Mouse (Mus musculus) retina, adult 2 months (tissue): ENCODE results near the gene Hexim2.

ENCODE experiments used
- DNase-seq: peaks from one replicate; pipeline ENCODE4 v3.0.0-alpha.2; 2012; ENCODE audit warnings: low read depth, low spot score

Gene Hexim2

DNA sequence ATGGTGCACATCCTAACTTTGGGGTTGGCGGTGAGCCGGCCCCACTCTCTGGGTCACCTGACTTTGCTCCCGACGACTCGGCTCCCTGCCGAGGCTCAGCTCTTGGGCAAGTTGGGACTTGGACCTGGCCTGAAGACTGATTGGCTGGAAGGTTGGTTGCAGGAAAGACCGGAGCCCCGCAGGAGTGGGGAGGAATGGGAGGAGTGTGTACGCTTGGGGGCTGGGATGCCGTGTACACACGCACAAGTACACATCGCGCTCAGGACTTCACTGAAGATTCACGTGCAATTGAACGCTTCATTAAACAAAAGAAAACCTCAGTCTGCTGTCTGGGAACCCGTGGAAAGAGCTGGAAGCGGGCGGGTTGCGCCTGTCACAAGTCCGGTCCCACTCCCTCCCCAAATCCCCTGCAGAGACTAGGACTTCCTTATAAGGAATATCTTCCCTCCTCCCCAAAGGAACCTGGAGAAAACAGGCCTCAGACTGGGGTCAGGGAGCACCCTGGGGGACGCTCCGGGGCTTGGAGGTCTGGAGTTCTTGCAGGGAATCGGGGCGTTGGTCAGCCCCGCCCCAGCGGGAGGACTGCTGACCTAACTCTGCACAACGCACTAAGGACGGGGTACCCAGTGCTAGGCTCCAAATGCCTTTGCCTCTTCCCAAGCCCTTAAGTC lies 20.2 kb upstream of the Hexim2 start:
- DNase-seq, result no peak

DNA sequence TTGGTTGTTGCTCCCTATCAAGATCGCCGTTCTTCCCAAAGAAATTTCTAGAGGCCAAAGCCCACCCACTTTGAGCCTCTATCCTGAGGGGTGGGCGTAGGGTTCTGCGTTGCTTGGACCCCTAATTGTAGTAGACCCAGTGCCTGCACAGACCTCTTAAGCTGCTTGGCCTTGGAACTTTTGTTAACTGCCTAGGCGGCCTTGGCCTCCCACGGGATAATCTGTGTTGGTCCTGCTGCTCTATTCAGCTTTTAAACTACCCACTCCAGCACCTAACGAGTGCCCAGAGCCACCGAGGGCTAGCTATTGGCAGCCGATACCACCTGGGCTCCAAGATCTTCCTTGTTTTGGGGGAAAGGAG lies 19.7 kb upstream of the Hexim2 start:
- no peak for DNase-seq

DNA sequence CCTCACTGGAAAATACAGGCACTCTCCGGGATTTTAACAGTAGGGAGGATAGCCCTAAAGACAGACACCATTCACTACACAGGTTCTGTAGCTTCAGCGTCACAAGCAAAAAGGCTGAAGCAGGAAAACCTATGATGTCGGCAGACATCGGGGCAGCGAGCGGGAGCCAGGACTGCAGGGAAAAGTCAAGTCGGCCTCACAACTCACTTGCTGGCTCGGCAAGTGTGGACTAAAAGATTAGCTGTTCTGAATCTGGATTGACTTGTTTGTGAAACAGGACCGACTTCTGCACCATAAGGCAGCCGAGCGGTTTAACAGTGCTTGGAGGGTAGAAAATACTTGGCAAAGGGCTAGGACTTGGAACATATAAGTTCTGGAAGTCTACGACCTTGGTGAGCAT lies 19.2 kb upstream of the Hexim2 start:
- DNase-seq, result no peak

GRCm38 (mm10) chr11:103113771-103114170 lies 18.5 kb upstream of the Hexim2 start:
- no peak for DNase-seq

GRCm38 (mm10) chr11:103114270-103114943 lies 17.8 kb upstream of the Hexim2 start:
- DNase-seq, result no peak

DNA sequence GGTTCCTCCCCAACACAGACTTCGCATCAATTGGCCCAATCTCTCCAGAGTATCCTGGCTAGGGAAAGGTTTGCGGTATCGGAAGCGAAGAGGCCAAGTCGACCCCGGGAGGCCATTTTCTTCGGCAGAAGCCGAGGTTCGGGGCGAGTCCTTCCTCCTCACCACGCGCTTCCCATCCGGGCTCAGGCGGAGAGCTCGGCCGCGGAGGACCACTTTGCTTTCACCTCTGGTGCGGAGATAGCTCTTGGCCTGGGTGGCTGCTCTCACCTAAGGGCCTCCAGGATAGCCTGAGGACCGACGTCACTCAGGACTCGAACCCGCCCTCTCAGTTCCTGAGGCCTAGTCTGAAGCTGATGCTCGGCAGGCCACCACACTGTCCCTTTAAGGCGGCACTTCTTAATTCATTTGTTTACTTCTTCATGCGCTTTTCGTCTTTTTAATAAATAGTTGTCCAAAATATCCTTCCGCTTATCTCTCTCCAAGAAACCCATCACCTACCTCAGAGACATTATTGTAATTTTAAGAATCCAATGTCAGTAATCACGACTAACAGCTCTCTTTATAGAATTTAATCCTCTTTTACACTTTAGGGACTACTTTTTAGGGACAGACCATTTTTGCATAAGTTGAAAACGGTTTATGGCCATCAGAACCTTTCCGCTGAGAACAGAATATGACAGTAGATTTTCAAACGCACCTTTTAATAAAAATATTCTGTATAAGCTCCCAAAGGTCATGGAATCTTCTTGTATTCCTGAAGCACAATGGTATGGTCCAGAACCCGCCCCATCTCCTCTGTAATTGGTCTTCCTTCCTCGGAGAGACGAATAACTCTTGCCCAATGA lies 16.8 kb upstream of the Hexim2 start:
- peak; percentile 70 for DNase-seq

DNA sequence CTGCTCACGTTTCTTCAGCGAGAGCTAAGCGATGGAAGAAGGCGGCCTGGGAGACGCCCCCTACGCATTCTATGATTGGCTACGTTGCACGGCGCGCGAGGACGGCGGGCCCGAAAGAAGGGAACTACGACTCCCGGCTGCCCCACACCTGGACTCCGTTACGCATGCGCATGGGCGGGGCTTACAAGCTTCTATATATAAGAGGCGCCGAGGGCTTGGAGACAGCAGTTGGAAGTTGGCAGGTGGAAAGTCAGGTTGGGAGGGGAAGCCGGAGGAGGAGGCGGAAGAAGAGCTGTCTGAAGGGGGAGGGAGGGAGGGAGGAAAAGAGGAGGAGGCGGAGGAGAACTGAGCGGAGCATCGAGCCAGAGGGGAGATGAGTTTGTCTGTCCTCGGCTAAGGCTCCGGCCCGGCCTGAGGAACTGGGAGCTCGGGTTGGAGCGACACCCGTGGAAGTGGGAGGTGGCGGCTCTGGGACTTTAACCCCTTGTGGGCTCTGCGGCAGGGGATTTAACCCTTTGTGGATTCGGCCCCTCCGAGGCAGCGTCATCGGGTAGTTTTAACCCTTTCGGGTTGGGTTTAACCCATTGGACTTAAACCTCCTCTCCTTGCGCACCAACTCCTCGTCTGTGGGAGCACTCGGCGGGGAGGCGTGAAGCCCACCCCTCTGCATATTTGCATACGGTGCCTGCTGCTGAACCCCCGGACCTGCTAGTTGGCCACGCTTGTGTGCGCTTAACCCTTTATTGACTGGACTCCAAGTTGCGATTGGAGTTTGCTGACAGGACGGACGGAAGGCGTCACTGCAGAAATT lies 16.0 kb upstream of the Hexim2 start, which contains the start of gene Hexim1:
TSS of gene Hexim1 (plus strand) at position 224 of the 811 bp plus-strand sequence.
- DNase-seq, result peak; percentile 100

DNA sequence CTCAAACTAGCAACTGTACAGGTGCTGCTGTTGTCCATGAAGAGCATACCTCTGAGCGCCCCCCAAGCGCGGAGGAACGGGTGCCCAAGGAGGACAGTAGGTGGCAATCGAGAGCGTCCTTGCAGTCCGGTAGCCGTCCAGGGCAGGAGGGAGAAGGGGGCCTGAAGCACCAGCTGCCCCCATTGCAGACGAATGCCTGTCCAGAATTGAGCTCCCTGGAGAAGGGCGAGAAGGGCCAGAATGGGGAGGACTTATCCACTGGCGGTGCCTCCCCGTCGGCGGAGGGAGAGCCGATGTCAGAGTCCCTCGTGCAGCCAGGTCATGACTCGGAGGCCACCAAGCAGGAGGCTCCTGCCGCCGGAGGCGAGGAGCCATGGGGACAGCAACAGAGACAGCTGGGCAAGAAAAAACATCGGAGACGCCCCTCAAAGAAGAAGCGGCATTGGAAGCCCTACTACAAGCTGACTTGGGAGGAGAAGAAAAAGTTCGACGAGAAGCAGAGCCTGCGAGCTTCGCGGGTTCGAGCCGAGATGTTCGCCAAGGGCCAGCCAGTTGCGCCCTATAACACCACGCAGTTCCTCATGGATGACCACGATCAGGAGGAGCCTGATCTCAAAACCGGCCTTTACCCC lies 15.2 kb upstream of the Hexim2 start:
- DNase-seq, result no peak

DNA sequence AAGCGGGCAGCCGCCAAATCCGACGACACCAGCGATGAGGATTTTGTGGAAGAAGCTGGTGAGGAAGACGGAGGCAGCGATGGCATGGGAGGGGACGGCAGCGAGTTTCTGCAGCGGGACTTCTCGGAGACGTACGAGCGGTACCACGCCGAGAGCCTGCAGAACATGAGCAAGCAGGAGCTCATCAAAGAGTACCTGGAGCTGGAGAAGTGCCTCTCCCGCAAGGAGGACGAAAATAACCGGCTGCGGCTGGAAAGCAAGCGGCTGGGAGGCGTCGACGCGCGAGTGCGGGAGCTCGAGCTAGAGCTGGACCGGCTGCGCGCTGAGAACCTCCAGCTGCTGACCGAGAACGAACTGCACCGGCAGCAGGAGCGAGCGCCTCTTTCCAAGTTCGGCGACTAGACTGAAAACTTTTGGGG lies 14.6 kb upstream of the Hexim2 start:
- DNase-seq, result no peak

DNA sequence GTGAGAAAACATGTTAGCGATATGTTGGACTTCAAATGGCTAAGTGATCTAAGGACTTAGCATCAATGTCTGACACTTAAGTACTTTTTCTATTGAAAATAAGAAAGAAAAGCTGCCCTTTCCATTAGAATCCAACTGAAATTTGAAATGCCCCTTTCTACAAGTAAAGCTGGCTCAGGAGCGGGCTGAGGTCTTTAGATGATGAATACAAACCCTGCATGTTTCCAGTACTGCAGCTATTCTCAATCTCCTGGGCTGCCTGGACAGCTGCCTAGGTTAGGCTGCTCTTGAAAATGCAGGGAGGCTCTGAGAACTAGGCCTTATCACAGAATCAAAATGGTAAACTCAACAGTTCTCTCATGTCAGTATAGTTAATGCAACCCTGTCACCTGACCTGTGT lies 13.4 kb upstream of the Hexim2 start:
- no peak for DNase-seq

DNA sequence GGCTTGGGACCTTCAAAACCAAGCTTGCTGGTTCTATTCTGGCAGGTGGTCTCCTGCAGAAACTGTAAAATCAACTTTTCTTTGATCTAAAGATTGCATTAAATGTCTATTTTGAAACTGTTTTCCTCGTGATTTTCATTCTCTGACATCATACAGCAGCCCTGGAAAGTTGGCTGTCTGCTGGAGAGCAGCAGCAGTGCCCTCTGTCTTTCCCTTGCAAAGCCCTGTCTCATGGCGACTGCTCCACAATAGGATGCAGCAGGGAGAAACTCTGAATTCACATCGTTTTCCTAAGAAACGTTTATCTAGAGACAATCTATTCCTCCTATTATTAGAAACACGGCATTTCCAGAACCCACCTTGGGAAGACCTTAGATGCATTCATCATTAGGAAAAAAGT lies 12.6 kb upstream of the Hexim2 start:
- DNase-seq, result no peak

DNA sequence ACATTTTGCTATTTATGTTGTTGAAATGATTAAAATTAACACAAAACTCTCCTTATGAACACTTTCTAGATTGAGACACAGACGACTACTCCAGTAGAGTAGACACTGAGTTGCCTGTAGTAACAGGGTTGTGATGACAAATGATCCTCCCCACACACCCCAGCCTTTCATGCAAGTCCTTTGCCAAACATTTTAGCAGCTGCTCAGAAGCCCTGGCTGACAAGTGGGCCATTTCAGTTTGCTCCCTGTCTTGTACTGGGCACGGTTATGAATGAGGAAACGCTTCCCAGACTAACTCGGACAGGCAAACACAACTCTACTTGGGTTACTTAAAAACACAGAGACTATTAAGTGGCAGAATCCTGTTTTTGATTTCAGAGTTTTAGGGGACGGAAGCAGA lies 11.9 kb upstream of the Hexim2 start:
- no peak for DNase-seq

DNA sequence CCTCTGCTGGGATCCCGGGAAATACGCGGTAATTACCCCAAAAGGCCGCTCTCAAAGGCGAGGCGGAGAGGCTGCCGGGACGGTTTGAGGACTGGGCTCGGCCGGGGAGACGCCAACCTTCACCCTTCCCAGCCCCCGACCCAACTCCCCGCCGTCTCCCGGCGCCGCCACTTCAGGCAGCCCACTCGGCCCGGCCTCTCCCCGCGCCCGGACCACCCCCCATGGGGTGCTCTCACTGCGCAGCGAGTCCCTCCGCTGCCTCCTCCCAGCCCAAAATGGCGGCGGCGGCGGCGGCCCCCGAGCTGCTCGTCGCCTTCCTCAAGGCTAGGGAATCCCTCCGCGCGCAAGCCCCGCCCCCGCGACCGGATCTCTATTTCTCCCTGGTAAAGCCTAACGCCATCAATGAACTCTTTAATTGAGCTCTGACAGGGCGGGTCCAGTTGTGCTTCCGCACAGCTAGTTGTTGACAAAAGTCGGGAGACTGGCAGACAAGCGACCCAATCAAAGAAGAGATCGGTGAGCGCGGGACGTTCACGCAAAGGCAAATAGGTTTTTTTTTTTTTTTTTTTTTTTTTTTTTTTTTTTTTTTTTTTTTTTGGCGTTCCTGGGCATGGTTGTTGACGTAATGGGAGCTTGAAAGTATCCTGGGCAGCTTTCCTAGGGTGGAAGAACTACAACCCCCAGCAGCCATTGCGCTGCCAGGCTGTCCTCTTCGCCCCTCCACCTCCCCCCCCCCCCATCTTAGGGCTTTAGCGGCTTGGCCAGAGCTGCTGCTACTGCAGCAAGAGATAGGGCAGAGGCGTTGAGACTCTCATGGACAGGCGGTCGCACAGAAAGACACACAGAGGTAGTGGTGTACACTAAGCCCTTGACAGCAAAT lies 587 bp downstream of the Hexim2 start:
- DNase-seq, result peak; percentile 99

DNA sequence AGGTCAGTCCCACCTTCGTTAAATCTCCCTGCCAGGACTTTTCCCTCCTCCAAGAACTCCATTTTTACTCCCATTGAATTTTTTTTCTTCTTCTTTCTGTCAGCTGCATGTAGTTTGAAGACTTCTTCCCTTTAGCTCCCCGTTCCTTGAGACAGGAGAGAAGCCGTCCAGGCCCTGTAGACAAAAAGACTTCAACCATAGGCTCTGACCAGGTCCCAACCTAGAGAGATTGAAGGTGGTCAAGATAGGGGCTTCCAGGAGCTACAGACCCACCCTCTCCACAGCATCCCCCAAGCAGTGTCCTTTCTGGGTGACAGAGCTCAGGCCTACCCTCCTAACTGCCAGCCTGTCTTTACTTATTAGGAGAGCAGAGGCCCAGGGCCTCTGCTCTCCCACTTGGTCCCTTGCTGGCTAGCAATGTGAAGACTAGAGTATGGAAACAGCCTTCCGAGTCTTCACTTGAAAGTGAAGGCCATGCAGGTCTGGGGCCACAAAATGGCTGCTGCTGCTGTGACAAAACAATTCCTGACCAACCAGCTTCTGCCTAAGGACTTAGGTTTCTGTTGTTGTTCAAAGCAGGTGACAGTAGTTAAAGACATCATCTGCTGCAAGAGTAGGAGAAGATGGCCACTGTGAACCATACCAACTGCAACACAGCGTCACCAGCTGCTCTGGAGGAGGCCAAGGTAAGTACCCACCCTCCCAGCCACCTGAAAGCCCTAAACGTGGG lies 1.4 kb downstream of the Hexim2 start:
- no peak for DNase-seq

DNA sequence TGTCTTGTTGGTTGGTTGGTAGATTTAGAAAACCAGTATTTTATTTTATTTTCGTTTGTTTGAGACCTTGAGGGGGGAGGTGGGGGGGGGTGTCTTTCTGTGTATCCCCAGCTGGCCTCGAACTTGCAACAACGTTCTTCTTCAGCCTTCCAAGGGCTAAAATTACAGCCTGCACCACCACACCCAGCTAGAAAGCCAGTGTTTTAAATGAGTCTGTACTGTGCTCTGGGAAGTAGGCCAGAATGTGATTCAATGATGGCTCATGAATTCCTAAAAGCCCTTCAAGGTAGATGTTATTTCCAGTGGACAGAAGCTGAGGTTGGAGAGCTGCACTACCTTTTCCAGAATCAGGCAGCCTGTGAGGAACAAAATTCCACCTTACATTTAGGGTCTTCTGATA lies 2.0 kb downstream of the Hexim2 start:
- DNase-seq, result no peak

- no peak for DNase-seq
These were observed 3.9 kb downstream of the Hexim2 start for GRCm38 (mm10) chr11:103136039-103136577.

- no peak for DNase-seq
These were observed 7.9 kb downstream of the Hexim2 start for GRCm38 (mm10) chr11:103139951-103140762.

GRCm38 (mm10) chr11:103140763-103141100 lies 8.5 kb downstream of the Hexim2 start:
- DNase-seq, result no peak
